In the genomic region with DNA sequence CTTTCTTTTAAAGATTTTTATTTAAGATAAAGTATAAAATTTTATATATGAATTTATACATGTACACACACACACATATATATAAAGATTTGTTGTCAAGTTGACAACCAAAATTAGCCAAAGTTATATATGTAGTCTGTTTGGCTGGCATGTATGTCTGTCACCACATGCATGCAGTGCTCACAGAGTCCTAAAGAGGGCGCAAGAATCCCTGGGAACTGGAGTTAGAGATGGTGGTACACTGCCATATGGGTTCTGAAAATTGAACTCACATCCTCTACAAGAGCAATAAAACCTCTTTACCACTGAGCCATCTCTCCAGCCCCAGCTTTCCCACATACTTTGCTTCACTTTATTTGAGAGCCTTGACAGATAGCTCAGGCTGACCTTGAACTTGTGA, we compare ENCODE assay signal across 28 mouse cellular contexts. TPM values are rescaled to one million over a fixed set of nuclear protein-coding genes. Genes with fewer than 3 reads are reported as not detected.
DNase-seq lines count a peak whose midpoint lies in the region; ATAC-seq and TF ChIP-seq lines count a peak whose summit lies in the region.
"Had no signal": no experiment of that assay in that cellular context is flagged by ENCODE, and none has a peak within 500 bp of the region (broad histone marks: within the 10 kb centered on the region; RNA-seq: fewer than 3 reads in every experiment).

No protein-coding gene starts in this region.

- H3K27me3 ChIP-seq in hindbrain, postnatal 0 days (ENCODE audit: insufficient read depth, low read length): no peaks in the 10 kb centered on the region
- no peaks in the 10 kb centered on the region for H3K27me3 ChIP-seq in hindbrain, embryonic 10.5 days (ENCODE audit: insufficient read depth, poor library complexity, severe bottlenecking)
- H3K27me3 ChIP-seq: hindbrain, embryonic 12.5 days; liver, embryonic 15.5 days; lung, embryonic 15.5 days; megakaryocyte, embryonic 14.5 days; midbrain, embryonic 12.5 days; neural tube, embryonic 13.5 days had no signal

- ATAC-seq in hindbrain, postnatal 0 days: no peak
- ATAC-seq: intestine, postnatal 0 days had no signal

- intact Hi-C loops in left cerebral cortex, postnatal 25 days (cut with DNase I): no loop called here

- no peaks in the 10 kb centered on the region for H3K9me3 ChIP-seq in hindbrain, postnatal 0 days (ENCODE audit: low read length)
- H3K9me3 ChIP-seq in hindbrain, embryonic 10.5 days: no peaks in the 10 kb centered on the region
- H3K9me3 ChIP-seq: hindbrain, embryonic 12.5 days; liver, embryonic 15.5 days; lung, embryonic 15.5 days; midbrain, embryonic 12.5 days; neural tube, embryonic 13.5 days had no signal

- H3K4me2 ChIP-seq in hindbrain, postnatal 0 days (ENCODE audit: low read depth, low read length): no peak overlapping the region
- H3K4me2 ChIP-seq: hindbrain, embryonic 12.5 days; liver, embryonic 15.5 days; lung, embryonic 15.5 days; midbrain, embryonic 12.5 days; neural tube, embryonic 13.5 days had no signal

- peaks cover 4% of the 10 kb centered on the region; the same call in 1 of the 2 replicates for H3K4me1 ChIP-seq in hindbrain, postnatal 0 days (ENCODE audit: insufficient read depth, low read length)
- H3K4me1 ChIP-seq in hindbrain, embryonic 10.5 days (replicated peaks): peaks cover 11% of the 10 kb centered on the region
- H3K4me1 ChIP-seq: liver, embryonic 15.5 days; lung, embryonic 15.5 days had no signal

- no peak overlapping the region for H3K27ac ChIP-seq in hindbrain, postnatal 0 days
- H3K27ac ChIP-seq in hindbrain, embryonic 10.5 days: no peak overlapping the region
- H3K27ac ChIP-seq: hindbrain, embryonic 12.5 days; left cerebral cortex, adult 2 months; liver, embryonic 15.5 days; lung, embryonic 15.5 days; midbrain, embryonic 12.5 days; neural tube, embryonic 13.5 days had no signal

- H3K36me3 ChIP-seq in hindbrain, postnatal 0 days (ENCODE audit: insufficient read depth, low read length): no peaks in the 10 kb centered on the region
- H3K36me3 ChIP-seq in hindbrain, embryonic 10.5 days: no peaks in the 10 kb centered on the region
- H3K36me3 ChIP-seq: hindbrain, embryonic 12.5 days; liver, embryonic 15.5 days; lung, embryonic 15.5 days; midbrain, embryonic 12.5 days; neural tube, embryonic 13.5 days had no signal

- peak; percentile 13; the same call in 1 of the 2 replicates for TF ChIP-seq CTCF in hindbrain, postnatal 0 days (IDR thresholded peaks at IDR 0.05; ENCODE audit: low read depth)

- 53% methylated on average over 1 of the region's 1 CpGs for WGBS in hindbrain, postnatal 0 days
- WGBS in hindbrain, embryonic 10.5 days: 51% methylated on average over 1 of the region's 1 CpGs

- no peak for DNase-seq in hindbrain, postnatal 0 days (ENCODE audit: low spot score)
- DNase-seq in hindbrain, embryonic 10.5 days (ENCODE audit: low spot score): no peak
- peak; percentile 37 for DNase-seq in thymus, postnatal 4 days
- no peak for DNase-seq in thymus, postnatal 25 days
- DNase-seq in ZHBTc4 (ENCODE audit: low read depth, low spot score): peak; percentile 47
- no peak for DNase-seq in cerebellum, adult 9-10 months
- no peak for DNase-seq in frontal cortex, postnatal 10 days (ENCODE audit: low spot score in 2 of 2)
- DNase-seq in left cerebral cortex, postnatal 25 days (ENCODE audit: low spot score in 2 of 2): no peak
- DNase-seq: adrenal gland, adult 8-10 months; cerebellum, adult 11 months; cerebellum, postnatal 14 days; gastrocnemius, postnatal 14 days; heart, postnatal 14 days; kidney, adult 9 months; kidney, postnatal 10 days; left cerebral cortex, postnatal 4 days; lung, postnatal 4 days; right cerebral cortex, postnatal 4 days had no signal

- H3K4me3 ChIP-seq in hindbrain, postnatal 0 days (ENCODE audit: low read length): no peak overlapping the region
- H3K4me3 ChIP-seq in hindbrain, embryonic 10.5 days: no peak overlapping the region
- H3K4me3 ChIP-seq: erythroblast, embryonic 14.5 days; hindbrain, embryonic 12.5 days; left cerebral cortex, adult 2 months; liver, embryonic 15.5 days; lung, embryonic 15.5 days; megakaryocyte, embryonic 14.5 days; midbrain, embryonic 12.5 days; myocyte; neural tube, embryonic 13.5 days had no signal

- no peak overlapping the region for H3K9ac ChIP-seq in hindbrain, postnatal 0 days (replicated peaks; ENCODE audit: low read length)
- H3K9ac ChIP-seq: hindbrain, embryonic 12.5 days; liver, embryonic 15.5 days; lung, embryonic 15.5 days; midbrain, embryonic 12.5 days; neural tube, embryonic 13.5 days had no signal

RNA-seq across cellular contexts. Expression of a gene that starts 48.6 kb away (rescaled TPM):
- total RNA-seq in hindbrain, postnatal 0 days (2014; rRNA removed): 49.4 and 55.8 TPM in 2 replicates
- 20.6 and 23.7 TPM in 2 replicates for polyA plus RNA-seq in hindbrain, postnatal 0 days (2015; fragmentation: Nextera tagmentation; extraction: Ambion mirVana)
- 28.0 and 34.7 TPM in 2 replicates for polyA plus RNA-seq in hindbrain, embryonic 10.5 days (2016; fragmentation: Nextera tagmentation; extraction: Ambion mirVana)
- total RNA-seq in left cerebral cortex, postnatal 25 days (2021): 100 to 1,000 TPM; 204 to 206 TPM

RNA-seq across cellular contexts. Expression of a gene that starts 50.3 kb away (rescaled TPM):
- total RNA-seq in hindbrain, postnatal 0 days (2014; rRNA removed): 29.3 and 42.2 TPM in 2 replicates
- 45.3 and 45.5 TPM in 2 replicates for polyA plus RNA-seq in hindbrain, postnatal 0 days (2015; fragmentation: Nextera tagmentation; extraction: Ambion mirVana)
- polyA plus RNA-seq in hindbrain, embryonic 10.5 days (2016; fragmentation: Nextera tagmentation; extraction: Ambion mirVana): 61.0 and 66.1 TPM in 2 replicates
- total RNA-seq in left cerebral cortex, postnatal 25 days (2021): 10 to 100 TPM; 29.4 TPM

Comparison
In these comparisons a context has a peak if more than half of its experiments do, and no peak if none do; other contexts are left out.
1. DNase-seq: peak in thymus, postnatal 4 days (single experiment) and ZHBTc4 (single experiment); none in hindbrain, postnatal 0 days (single experiment), hindbrain, embryonic 10.5 days (single experiment), thymus, postnatal 25 days (single experiment), cerebellum, adult 9-10 months (single experiment), frontal cortex, postnatal 10 days (0 of 2) and left cerebral cortex, postnatal 25 days (0 of 2).